Mouse (Mus musculus): ENCODE results near the gene Sh3gl1.

Sh3gl1 gene

DNA sequence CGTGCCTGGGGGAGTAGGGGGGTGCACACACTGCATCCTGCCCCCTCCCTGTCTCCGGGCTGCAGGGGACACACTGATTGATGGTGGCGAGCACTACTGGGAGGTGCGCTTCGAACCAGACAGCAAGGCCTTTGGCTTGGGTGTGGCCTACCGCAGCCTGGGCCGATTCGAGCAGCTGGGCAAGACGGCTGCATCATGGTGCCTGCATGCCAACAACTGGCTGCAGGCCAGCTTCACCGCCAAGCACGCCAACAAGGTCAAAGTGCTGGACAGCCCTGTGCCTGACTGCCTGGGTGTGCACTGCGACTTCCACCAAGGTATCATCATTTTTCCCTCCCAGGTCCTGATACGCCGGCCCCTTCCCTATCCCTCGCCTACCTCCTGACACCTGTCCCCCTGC is 40.4 kb downstream of the Sh3gl1 start:
- no peak for DNase-seq (ENCODE audit: low read depth)

DNA sequence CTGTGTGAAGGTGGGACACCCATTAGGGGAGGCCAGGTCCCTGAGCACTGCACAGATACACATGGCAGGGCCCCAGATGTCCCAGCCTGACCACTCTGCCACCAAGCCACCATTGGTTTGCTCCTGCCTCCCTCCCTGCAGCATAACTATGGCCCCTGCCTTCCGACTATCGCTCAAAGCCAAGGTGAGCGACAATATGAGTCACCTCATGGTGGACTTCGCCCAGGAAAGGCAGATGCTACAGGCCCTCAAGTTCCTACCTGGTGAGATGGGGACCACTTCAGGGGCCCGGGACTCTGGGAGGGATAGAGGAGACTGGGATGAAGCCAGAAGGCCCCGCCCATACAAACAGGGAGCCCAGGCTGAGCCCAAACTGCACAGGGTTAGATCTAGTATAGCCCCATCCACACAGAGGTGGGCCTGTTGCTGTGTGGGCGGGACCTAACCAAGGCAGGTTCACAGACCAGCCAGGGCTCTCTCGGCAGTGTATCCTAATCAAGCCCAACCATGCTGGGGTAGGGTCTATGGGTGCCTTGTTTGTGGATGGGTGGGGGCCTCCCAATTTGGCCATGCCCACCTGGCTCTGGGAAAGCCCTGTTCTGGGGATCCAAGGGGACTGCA is 46.0 kb downstream of the Sh3gl1 start:
- no peak for DNase-seq (ENCODE audit: low read depth)

DNA sequence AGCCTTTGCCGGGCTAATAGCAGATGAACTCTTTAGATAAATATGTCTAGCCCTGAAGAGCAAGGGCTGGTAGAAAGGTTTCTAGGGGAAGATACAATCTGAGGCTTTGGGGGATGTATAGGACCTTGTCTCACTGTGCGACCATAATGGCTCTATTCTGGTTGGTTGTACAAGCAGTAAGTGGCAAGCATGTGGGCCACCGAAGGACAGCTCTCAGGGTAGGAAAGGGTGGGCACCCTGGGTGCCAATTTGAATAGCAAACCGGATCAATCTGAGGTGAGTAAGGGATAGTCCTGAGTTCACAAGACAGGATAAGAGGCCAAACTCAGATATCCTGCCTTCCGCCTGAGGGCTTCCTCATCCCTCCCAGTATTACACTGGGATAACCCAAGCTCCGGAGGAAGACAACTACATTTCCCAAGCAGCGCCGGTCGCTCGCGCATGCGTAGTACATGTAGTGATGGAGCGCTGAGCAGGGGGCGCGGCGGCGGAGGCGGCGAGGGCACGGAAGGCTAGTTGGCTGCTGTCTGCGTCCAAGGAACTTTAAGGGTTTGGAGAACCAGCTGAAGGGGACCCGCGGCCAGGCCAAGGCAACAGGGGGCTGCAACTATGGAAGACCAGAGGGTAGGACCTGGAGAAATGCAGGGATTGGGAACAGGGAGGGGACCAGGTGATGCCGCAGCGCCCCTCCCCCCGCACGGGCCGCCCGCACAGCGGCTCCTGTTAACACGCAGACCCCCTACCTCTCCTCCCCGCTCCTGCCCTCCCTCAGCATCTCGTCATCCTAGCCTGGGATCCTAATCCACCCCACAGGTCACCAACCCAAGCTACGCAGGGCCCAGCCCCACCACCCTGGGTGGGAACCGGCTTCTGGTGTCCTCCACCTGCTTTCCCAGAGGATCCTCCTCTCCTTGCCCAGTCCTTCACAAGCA is 50.1 kb downstream of the Sh3gl1 start, which contains the start of gene Fsd1:
Fsd1 (plus strand) TSS at position 480 of the 932 bp plus-strand sequence.
- DNase-seq (ENCODE audit: low read depth): no peak

DNA sequence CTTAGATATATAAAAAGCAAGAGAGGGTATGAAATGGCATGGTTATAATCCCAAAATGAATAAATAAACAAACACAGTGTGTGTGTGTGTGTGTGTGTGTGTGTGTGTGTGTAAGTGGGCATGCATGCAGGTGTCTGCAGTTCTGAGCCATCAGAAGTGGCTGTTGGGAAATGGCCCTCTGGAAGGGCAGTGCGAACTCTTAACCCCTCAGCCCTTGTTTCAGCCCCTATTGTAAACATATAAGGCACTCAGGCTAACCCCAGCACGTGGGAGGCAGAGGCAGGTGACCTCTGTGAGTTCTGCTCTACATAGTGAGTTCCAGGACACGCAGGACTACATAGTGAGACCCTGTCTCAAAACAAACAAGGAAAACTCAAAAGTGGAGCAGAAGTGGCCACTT is 59.1 kb downstream of the Sh3gl1 start:
- no peak for DNase-seq (ENCODE audit: low read depth)

DNA sequence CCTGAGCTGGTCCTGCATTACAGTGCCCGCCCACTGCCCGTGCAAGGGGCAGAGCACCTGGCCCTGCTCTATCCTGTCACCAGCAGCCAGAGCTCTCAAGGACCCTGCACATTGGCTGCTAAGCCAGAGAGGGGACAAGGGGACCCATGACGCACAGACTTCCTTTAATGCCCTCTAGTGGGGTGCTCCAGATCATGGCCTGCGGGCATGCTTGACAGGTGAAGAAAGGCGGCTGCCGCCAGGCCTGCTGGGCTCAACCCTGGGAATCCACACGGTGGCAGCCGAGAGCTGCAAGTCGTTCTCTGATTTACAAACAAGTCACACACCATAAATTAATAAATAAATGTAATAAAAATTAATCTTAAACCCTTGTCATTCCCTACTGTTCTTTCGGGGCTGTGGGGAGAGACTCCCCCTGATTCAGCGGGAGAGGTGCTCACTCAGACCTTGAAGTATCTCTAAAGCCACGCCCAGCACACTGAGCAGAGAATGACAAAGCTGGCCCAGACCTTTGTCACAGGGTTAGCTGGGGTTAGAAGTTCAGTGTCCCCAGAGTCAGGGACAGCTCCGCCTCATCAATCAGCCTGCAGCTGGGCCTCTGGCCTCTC is 60.1 kb downstream of the Sh3gl1 start:
- DNase-seq (ENCODE audit: low read depth): peak; percentile 82

DNA sequence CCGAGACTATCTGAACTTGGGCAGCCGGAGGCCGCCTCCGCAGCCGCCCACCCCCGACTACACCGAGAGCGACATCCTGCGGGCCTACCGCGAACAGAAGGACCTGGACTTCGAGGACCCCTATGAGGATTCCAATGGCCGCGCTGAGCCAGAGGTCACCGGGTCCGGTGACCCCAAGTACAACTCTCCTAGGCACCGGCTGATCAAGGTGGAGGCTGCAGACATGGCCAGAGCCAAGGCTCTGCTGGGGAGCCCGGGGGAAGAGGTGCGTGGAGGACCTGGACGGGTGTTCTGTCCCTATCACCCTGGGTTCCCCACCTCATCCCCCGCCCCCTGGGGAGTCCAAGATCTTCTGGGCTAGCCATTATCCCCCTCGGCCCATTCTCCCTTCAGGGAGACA is 65.0 kb downstream of the Sh3gl1 start:
- DNase-seq (ENCODE audit: low read depth): no peak

DNA sequence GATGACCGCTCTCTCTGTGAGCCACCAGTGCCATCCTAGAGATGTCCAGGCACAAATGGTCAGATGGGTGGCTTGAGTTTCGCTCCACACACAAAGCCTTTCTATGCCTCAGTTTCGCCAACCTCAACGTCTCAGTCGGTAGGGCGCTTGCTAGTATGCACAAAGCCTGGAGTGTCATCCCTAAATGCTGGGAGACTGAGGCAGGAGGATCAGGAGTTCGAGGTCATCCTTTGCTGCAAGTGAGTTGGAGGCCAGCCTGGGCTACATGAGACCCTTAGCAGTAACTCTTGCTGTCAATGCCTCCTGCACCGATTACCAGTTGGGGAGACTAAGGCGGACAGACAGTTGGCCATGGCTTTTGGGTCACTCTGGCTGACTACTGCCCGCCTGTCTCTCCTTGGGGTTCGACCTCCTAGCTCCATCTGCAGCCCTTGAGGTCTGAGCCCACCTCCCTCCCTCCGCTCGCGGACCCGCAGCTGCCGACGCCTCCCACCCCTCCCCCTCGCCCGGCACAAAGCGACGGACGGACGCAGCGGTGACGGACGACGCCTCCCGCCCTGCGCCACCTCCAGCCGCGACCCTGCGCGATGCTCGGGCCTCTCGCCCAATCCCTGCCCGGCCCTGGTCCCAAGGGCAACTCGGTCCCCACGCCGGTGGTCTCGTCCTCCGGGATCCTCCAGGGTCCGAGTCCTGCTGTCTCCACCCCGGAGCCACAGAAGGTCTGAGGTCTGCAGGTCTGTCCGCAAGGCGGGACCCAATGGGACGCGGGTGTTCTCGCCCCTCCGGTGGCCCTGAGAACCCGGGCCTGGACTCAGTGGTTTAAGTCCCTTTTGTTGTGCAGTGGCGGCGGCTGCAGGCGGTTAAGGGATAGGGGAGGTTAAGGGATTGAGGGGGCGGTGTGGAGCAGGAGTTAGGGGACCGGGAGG is 66.2 kb downstream of the Sh3gl1 start, which contains the start of gene Shd:
Shd (plus strand) TSS at position 502 of the 926 bp plus-strand sequence.
- no peak for DNase-seq (ENCODE audit: low read depth)

DNA sequence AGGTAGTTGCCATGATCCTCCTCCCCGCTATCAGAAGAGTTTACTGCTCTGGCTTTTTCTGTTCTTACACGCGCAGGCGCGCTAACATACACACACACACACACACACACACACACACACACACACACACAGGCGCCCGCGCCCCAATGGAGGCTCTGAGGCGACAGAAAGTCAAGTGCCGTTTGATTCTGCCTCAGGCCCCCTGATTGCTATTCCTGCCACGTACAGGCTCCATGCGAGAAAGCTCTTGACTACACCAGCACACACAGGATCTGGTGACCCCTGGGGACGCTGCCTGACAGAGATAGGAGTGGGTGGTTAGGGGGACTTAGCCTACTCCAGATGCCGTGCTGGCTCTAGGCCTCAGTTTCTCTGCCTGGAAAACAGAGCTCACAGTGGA is 66.9 kb downstream of the Sh3gl1 start:
- no peak for DNase-seq (ENCODE audit: low read depth)

DNA sequence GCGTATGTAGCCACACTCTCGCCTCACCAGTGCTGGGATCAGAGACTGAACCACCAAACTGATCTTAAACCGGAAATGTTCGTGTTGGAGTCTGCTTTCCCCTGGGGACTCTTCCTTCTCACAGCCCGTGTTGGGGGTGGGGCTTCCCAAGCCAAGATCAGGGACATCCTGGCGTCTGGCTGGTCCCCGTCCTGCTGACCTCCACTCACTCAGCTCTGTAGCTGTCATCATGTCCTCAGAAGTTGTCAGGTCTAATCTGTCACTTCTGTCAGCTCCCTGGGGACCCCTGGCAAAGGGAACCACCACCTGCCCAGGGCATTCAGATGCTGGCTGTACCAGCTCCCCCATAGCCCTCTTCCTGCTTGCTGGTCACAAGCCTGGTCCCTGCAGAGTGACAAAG is 68.2 kb downstream of the Sh3gl1 start:
- no peak for DNase-seq (ENCODE audit: low read depth)

DNA sequence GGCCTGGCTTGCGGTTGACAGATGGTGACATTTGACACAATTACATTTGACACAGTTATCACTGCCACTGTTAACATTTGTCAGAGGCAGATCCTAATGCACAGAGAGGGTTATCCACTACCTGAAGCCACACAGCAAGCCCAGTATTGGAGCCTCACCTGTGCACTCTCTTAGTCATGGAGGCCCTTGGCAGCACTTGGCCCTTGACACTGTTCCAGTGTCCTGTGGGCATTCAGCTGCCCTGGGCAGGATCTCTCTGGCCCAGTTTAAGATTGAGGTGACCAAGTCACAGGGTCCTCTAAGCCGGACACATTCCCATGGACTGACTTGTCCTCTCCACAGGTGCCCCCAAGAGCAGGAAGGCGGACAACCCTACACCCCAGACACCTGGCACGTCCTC is 69.2 kb downstream of the Sh3gl1 start:
- DNase-seq (ENCODE audit: low read depth): no peak

Data from naive thymus-derived CD4-positive, alpha-beta T cell, adult 2 months (primary cell).